Mouse (Mus musculus): ENCODE results near the gene Bdh1. TPM values are rescaled to one million over a fixed set of nuclear protein-coding genes. Genes with fewer than 3 reads are reported as not detected.

Gene Bdh1
- total and polyA plus RNA-seq, 2 experiments from 2014 or later = 88.1 to 113 TPM

DNA sequence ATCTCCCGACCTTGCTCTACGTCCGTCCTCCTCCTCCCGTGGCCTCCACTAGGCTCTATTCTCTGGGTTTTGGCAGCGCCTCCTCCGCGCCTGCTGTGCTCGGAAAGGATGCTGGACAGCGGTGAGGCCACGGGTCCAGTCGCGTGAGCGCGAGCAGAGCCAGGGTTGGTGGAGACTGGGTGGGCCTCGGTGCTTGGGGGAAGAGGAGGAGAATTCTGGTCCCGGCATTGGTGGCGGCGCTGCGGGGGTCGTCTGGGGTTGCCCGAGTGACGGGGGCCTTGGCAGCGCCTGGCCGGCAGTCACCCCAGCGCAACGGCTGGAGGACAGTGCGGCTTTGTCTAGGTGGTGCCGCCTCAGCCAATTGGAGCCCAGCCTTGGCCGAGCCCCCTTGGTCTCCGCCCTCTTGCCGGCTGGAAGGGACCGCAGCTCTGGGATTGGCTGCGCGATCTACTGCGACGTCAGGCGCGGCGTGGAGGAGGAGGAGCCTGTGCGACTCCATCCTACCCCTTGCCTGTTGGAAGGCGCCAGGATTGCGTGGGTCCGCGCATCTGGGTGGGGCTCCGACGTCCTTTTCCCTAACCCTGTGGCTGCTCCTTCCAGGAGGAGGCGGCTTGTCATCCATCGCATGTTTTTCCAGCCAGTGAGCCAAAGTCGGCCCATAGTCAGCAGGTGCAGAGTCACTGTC lies 7.5 kb downstream of the Bdh1 start:
- H3K4me3 ChIP-seq (ENCODE audit: low read depth, low read length) = peak overlapping the region; percentile 67
- peak overlapping the region; percentile 71 for H3K4me2 ChIP-seq (ENCODE audit: low read depth, low read length, poor library complexity, severe bottlenecking)
- H3K4me1 ChIP-seq (ENCODE audit: insufficient read depth, low read length) = 0 out of 2 replicates have a peak, but pooled peaks cover 6% of the 10 kb centered on the region
- under 1% methylated on average over 47 of the region's 49 CpGs for WGBS
- no peaks in the 10 kb centered on the region for H3K9me3 ChIP-seq (ENCODE audit: low read length)
- H3K27me3 ChIP-seq (ENCODE audit: insufficient read depth, low read length) = 0 out of 2 replicates have a peak, but pooled peaks cover 3% of the 10 kb centered on the region
- peak; percentile 97 for ATAC-seq (ENCODE audit: low FRiP score)
- no peak for TF ChIP-seq CTCF (IDR thresholded peaks at IDR 0.05)
- no peaks in the 10 kb centered on the region for H3K36me3 ChIP-seq (ENCODE audit: insufficient read depth, low read length)
- peak overlapping the region; percentile 87 for H3K9ac ChIP-seq (replicated peaks; ENCODE audit: low read length, poor library complexity, severe bottlenecking)
- H3K27ac ChIP-seq (ENCODE audit: low read depth, low read length) = peak overlapping the region; percentile 95
- DNase-seq (ENCODE audit: low spot score) = peak; percentile 98

- Histone ChIP-seq H3K4me1 (ENCODE audit: insufficient read depth, low read length) (0 out of 2 replicates have a peak, but pooled peaks cover 6% of the 10 kb centered on the region), H3K27me3 (ENCODE audit: insufficient read depth, low read length) (no peaks in the 10 kb centered on the region), H3K4me3 (ENCODE audit: low read depth, low read length) (no peak overlapping the region), H3K27ac (ENCODE audit: low read depth, low read length) (0 out of 2 replicates have a peak overlapping the region, but pooled peaks have one; percentile 26), H3K9me3 (ENCODE audit: low read length) (no peaks in the 10 kb centered on the region), H3K9ac (replicated peaks; ENCODE audit: low read length, poor library complexity, severe bottlenecking) (no peak overlapping the region), H3K4me2 (ENCODE audit: low read depth, low read length, poor library complexity, severe bottlenecking) (no peak overlapping the region), H3K36me3 (ENCODE audit: insufficient read depth, low read length) (0 out of 2 replicates have a peak, but pooled peaks cover 2% of the 10 kb centered on the region)
- no peak for TF ChIP-seq CTCF (IDR thresholded peaks at IDR 0.05)
- DNase-seq (ENCODE audit: low spot score) (peak; percentile 38), ATAC-seq (ENCODE audit: low FRiP score) (no peak)
- 57% methylated on average over 12 of the region's 12 CpGs for WGBS
Measured at GRCm38 (mm10) chr16:31433466-31434110, 11.5 kb downstream of the Bdh1 start.

DNA sequence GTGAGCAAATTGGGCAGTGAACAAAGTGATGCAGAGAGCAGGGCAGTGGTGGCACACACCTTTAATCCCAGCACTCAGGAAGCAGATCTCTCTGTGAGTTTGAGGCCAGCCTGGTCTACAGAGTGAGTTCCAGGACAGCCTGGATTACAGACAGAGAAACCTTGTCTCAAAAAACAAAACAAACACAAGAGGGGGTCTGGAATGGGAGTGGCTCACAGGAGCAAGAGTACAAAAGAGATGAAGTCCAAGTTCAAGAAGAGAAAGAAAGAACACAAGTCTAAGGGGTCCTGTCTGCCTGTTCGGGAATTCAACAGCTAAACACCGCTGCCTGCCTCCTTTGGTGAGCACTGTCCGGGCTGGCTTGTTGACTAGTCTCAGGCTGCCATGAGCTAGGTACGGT lies 13.1 kb downstream of the Bdh1 start:
- H3K27ac ChIP-seq (ENCODE audit: low read depth, low read length) = no peak overlapping the region
- no peaks in the 10 kb centered on the region for H3K9me3 ChIP-seq (ENCODE audit: low read length)
- H3K4me3 ChIP-seq (ENCODE audit: low read depth, low read length) = no peak overlapping the region
- 0 out of 2 replicates have a peak, but pooled peaks cover 5% of the 10 kb centered on the region for H3K4me1 ChIP-seq (ENCODE audit: insufficient read depth, low read length)
- H3K4me2 ChIP-seq (ENCODE audit: low read depth, low read length, poor library complexity, severe bottlenecking) = no peak overlapping the region
- ATAC-seq (ENCODE audit: low FRiP score) (no peak), DNase-seq (ENCODE audit: low spot score) (no peak)
- no peak overlapping the region for H3K9ac ChIP-seq (replicated peaks; ENCODE audit: low read length, poor library complexity, severe bottlenecking)
- no peak for TF ChIP-seq CTCF (IDR thresholded peaks at IDR 0.05)
- no peaks in the 10 kb centered on the region for H3K27me3 ChIP-seq (ENCODE audit: insufficient read depth, low read length)
- 74% methylated on average over 4 of the region's 4 CpGs for WGBS
- H3K36me3 ChIP-seq (ENCODE audit: insufficient read depth, low read length) = peaks cover 15% of the 10 kb centered on the region

DNA sequence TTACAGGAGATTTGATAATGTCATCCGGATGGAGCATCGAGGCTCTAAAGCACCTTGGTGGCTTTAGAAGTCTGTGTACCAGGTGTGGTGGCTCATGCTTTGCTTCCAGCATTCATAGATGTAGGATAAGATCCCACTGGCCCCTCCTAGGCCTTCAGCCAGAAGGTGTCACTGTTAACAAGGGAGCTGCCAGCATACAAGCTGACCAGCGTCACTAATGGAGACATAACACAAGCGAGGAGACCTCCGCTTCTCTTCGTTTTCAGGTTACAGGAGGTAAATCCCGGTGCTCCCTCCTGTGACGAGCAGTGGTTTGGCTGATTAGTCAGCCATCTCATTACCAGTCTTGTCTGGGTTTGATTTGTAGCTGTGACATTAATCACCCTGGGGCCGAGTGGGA lies 14.0 kb downstream of the Bdh1 start:
- Histone ChIP-seq H3K4me2 (ENCODE audit: low read depth, low read length, poor library complexity, severe bottlenecking) (no peak overlapping the region), H3K36me3 (ENCODE audit: insufficient read depth, low read length) (peaks cover 15% of the 10 kb centered on the region), H3K9ac (replicated peaks; ENCODE audit: low read length, poor library complexity, severe bottlenecking) (no peak overlapping the region), H3K9me3 (ENCODE audit: low read length) (no peaks in the 10 kb centered on the region), H3K27ac (ENCODE audit: low read depth, low read length) (no peak overlapping the region), H3K27me3 (ENCODE audit: insufficient read depth, low read length) (no peaks in the 10 kb centered on the region), H3K4me1 (ENCODE audit: insufficient read depth, low read length) (0 out of 2 replicates have a peak, but pooled peaks cover 2% of the 10 kb centered on the region), H3K4me3 (ENCODE audit: low read depth, low read length) (no peak overlapping the region)
- peak; percentile 52 for TF ChIP-seq CTCF (IDR thresholded peaks at IDR 0.05)
- WGBS = 47% methylated on average over 9 of the region's 9 CpGs
- no peak for ATAC-seq (ENCODE audit: low FRiP score)
- peak; percentile 40 for DNase-seq (ENCODE audit: low spot score)

- Histone ChIP-seq H3K9me3 (ENCODE audit: low read length) (no peaks in the 10 kb centered on the region), H3K27me3 (ENCODE audit: insufficient read depth, low read length) (no peaks in the 10 kb centered on the region), H3K36me3 (ENCODE audit: insufficient read depth, low read length) (peaks cover 24% of the 10 kb centered on the region), H3K4me1 (ENCODE audit: insufficient read depth, low read length) (0 out of 2 replicates have a peak, but pooled peaks cover 2% of the 10 kb centered on the region), H3K4me3 (ENCODE audit: low read depth, low read length) (no peak overlapping the region), H3K4me2 (ENCODE audit: low read depth, low read length, poor library complexity, severe bottlenecking) (no peak overlapping the region), H3K9ac (replicated peaks; ENCODE audit: low read length, poor library complexity, severe bottlenecking) (no peak overlapping the region), H3K27ac (ENCODE audit: low read depth, low read length) (no peak overlapping the region)
- TF ChIP-seq CTCF (IDR thresholded peaks at IDR 0.05) = no peak
- DNase-seq (ENCODE audit: low spot score) (no peak), ATAC-seq (ENCODE audit: low FRiP score) (no peak)
- WGBS = 92% methylated on average over 11 of the region's 11 CpGs
Measured at GRCm38 (mm10) chr16:31437358-31437757, 15.3 kb downstream of the Bdh1 start.

- Histone ChIP-seq H3K36me3 (ENCODE audit: insufficient read depth, low read length) (peaks cover 28% of the 10 kb centered on the region), H3K4me1 (ENCODE audit: insufficient read depth, low read length) (no peaks in the 10 kb centered on the region), H3K4me3 (ENCODE audit: low read depth, low read length) (no peak overlapping the region), H3K9me3 (ENCODE audit: low read length) (no peaks in the 10 kb centered on the region), H3K27ac (ENCODE audit: low read depth, low read length) (no peak overlapping the region), H3K4me2 (ENCODE audit: low read depth, low read length, poor library complexity, severe bottlenecking) (no peak overlapping the region), H3K9ac (replicated peaks; ENCODE audit: low read length, poor library complexity, severe bottlenecking) (no peak overlapping the region), H3K27me3 (ENCODE audit: insufficient read depth, low read length) (no peaks in the 10 kb centered on the region)
- TF ChIP-seq CTCF (IDR thresholded peaks at IDR 0.05) = no peak
- ATAC-seq (ENCODE audit: low FRiP score) (no peak), DNase-seq (ENCODE audit: low spot score) (no peak)
- 97% methylated on average over 5 of the region's 5 CpGs for WGBS
Measured at GRCm38 (mm10) chr16:31439529-31439928, 17.4 kb downstream of the Bdh1 start.
